Mouse (Mus musculus): ENCODE measurements around the gene Commd1. TPM values are rescaled to one million over a fixed set of nuclear protein-coding genes. Genes with fewer than 3 reads are reported as not detected.

The Commd1 gene
- polyA plus RNA-seq, 1 experiment from 2014 or later, result 363 TPM

- Histone ChIP-seq H3K27me3 (ENCODE audit: insufficient read depth, poor library complexity, severe bottlenecking) (no peaks in the 10 kb centered on the region), H3K4me1 (no peaks in the 10 kb centered on the region; the same call in 1 of the 2 replicates), H3K36me3 (no peaks in the 10 kb centered on the region), H3K9me3 (no peaks in the 10 kb centered on the region), H3K27ac (no peak overlapping the region), H3K4me3 (no peak overlapping the region)
- 88% methylated on average over 7 of the region's 7 CpGs for WGBS
- no peak for DNase-seq (ENCODE audit: low spot score)
Measured at GRCm38 (mm10) chr11:22891876-22892275, 90.3 kb downstream of the Commd1 start.

DNA sequence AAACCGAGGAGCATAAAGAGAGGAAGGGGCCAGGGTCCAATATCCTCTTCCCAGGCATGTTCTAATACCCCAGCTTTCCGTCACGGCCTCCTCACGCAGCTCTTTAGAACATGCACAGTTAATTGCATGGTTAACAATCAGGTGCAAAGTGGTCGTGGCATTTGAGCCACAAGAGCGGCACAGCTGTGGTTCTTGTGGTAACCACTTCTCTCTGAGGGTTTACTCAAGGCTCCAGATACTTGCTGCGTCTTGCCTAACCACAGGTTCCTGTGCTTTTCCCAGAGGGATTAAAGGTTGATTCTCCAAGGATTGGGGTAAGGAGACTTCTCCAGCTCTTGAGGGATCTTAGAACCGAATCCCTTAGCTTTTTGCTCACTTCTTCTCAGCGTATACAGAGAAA is 90.9 kb downstream of the Commd1 start:
- Histone ChIP-seq H3K9me3 (no peaks in the 10 kb centered on the region), H3K27me3 (ENCODE audit: insufficient read depth, poor library complexity, severe bottlenecking) (no peaks in the 10 kb centered on the region), H3K4me3 (no peak overlapping the region), H3K36me3 (no peaks in the 10 kb centered on the region), H3K4me1 (no peaks in the 10 kb centered on the region; the same call in 1 of the 2 replicates), H3K27ac (no peak overlapping the region)
- no peak for DNase-seq (ENCODE audit: low spot score)
- WGBS, result 84% methylated on average over 9 of the region's 9 CpGs

DNA sequence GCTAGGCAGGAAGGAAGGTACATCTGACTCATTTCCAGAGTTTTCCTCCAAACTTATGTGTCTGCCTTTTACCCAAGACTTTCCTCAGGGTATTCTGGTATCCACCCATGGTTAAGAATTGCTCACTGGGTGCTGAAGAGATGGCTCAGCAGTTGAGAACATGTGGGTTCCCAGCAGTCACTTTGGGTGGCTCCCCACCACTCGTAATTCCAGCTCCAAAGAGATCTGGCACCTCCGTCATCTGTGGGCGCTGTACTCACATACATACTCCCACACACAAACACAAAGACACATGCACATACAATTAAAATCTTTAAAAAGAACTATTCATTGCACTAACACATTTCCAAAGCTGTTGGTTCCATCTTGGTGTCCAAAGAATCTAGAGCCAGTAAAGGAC is 93.0 kb downstream of the Commd1 start:
- no peaks in the 10 kb centered on the region; the same call in 1 of the 2 replicates for H3K4me1 ChIP-seq
- DNase-seq (ENCODE audit: low spot score), result no peak

GRCm38 (mm10) chr11:22886991-22887390 is 95.2 kb downstream of the Commd1 start:
- DNase-seq (ENCODE audit: low spot score), result no peak
- no peaks in the 10 kb centered on the region for H3K36me3 ChIP-seq
- no peaks in the 10 kb centered on the region; the same call in 1 of the 2 replicates for H3K4me1 ChIP-seq
- no peak overlapping the region for H3K27ac ChIP-seq
- WGBS, result 95% methylated on average over 4 of the region's 4 CpGs
- no peak overlapping the region for H3K4me3 ChIP-seq
- no peaks in the 10 kb centered on the region for H3K9me3 ChIP-seq
- no peaks in the 10 kb centered on the region for H3K27me3 ChIP-seq (ENCODE audit: insufficient read depth, poor library complexity, severe bottlenecking)

More for the DNA sequence above, 93.0 kb downstream of the Commd1 start:
- Histone ChIP-seq H3K27me3 (ENCODE audit: insufficient read depth, poor library complexity, severe bottlenecking) (no peaks in the 10 kb centered on the region), H3K36me3 (no peaks in the 10 kb centered on the region), H3K9me3 (no peaks in the 10 kb centered on the region), H3K4me3 (no peak overlapping the region), H3K27ac (no peak overlapping the region)
- 88% methylated on average over 3 of the region's 3 CpGs for WGBS

DNA sequence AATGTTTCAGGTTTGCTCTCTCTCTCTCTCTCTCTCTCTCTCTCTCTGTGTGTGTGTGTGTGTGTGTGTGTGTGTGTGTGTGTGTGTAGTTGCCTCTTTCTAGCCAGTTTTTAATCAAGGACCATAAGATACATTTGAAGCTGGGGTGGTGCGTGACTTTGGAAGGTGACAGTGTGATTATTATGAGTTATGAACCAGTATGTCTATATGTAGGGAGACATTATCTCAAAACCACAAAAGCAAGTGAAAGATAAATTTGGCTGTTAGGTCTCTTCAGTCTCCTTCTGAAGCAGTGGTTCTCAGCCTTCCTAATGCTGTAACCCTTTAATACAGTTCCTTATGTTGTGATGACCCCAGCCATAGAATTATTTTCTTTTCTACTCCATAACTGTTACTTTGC is 96.8 kb downstream of the Commd1 start:
- no peak for DNase-seq (ENCODE audit: low spot score)
- H3K27ac ChIP-seq, result no peak overlapping the region
- no peaks in the 10 kb centered on the region for H3K36me3 ChIP-seq
- no peaks in the 10 kb centered on the region for H3K27me3 ChIP-seq (ENCODE audit: insufficient read depth, poor library complexity, severe bottlenecking)
- H3K4me3 ChIP-seq, result no peak overlapping the region
- no peaks in the 10 kb centered on the region for H3K9me3 ChIP-seq
- WGBS, result 84% methylated on average over 1 of the region's 1 CpGs
- no peaks in the 10 kb centered on the region; the same call in 1 of the 2 replicates for H3K4me1 ChIP-seq

DNA sequence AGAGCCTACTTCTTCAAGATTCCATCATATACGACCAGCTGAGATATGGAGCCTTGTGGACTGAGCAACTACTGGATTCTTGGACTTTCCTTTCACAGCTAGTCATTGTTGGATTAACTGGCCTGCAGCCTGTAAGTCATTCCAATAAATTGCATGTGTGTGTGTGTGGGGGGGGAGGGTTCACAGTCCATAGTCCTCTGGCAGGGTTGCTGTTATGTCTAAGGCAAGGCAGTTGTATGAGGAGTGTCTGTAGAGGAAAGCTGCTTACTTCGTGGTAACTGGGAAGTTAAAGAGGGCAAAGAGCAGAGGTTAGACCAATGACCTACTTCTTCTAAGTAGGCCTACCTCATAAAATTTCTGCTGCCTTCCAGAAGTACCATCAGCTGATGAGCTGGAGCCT is 98.5 kb downstream of the Commd1 start:
- H3K9me3 ChIP-seq, result no peaks in the 10 kb centered on the region
- H3K27me3 ChIP-seq (ENCODE audit: insufficient read depth, poor library complexity, severe bottlenecking), result no peaks in the 10 kb centered on the region
- no peaks in the 10 kb centered on the region for H3K36me3 ChIP-seq
- no peak overlapping the region for H3K4me3 ChIP-seq
- 80% methylated on average over 2 of the region's 2 CpGs for WGBS
- DNase-seq (ENCODE audit: low spot score), result no peak
- no peaks in the 10 kb centered on the region; the same call in 1 of the 2 replicates for H3K4me1 ChIP-seq
- H3K27ac ChIP-seq, result no peak overlapping the region

DNA sequence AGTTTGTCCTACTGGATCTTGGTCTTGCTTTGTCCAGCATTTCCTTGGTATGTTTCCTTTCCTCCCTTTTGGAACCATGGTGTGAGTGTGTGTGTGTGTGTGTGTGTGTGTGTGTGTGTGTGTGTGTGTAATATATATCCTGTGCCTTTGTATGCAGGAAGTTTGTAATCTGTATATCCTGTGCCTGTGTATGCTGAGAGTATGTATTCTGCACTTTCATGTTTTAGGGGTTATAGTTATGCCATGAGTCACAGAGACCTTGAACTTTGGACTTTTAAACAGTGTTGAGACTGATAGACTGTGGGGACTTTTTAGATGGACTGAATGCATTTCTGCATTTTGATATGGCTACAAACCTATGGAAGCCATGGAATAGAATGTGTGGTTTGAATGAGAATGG is 99.3 kb downstream of the Commd1 start:
- H3K36me3 ChIP-seq, result no peaks in the 10 kb centered on the region

DNA sequence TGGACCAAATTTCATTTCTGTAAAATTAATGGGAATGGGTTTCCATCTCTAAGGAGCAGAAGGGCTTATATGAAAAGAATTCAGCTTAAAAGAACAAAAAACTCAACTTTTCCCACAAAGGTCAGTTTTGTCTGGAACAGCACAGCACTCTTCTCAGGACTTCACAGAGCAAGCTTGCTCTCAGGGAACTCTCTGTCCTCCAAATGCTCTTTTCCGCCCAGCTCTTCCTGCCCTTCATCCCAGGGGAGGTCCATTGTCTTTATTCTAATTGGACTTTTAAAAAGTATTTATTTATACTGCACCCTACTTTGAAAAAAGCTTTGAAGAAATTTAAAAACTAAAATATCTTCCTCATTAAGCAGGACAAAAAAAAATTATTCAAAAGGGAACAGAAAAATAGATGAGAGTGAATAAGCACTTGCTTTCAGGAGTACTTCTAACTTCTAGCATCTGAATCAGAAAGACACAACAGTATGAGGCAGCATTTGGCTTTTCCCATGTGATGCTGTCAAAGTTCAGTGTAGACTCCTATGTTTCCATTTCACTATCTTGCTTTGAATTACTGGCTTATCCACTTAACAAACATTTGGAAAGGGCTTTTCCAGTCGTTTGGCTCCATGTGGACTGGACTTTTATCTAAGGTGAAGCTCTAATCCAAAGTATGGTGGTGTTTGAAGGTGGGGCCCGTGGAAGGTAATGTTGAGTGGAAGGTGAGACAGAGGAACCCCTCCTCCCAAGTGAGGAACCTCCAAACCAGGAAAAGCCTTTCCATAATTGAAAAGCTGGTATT is 101.6 kb downstream of the Commd1 start:
- Histone ChIP-seq H3K4me3 (no peak overlapping the region), H3K36me3 (no peaks in the 10 kb centered on the region), H3K27ac (no peak overlapping the region), H3K4me1 (no peaks in the 10 kb centered on the region), H3K27me3 (ENCODE audit: insufficient read depth, poor library complexity, severe bottlenecking) (no peaks in the 10 kb centered on the region), H3K9me3 (no peaks in the 10 kb centered on the region)
- 55% methylated on average over 3 of the region's 3 CpGs for WGBS
- DNase-seq (ENCODE audit: low spot score), result no peak

More for the DNA sequence above, 99.3 kb downstream of the Commd1 start:
- no peak for DNase-seq (ENCODE audit: low spot score)
- Histone ChIP-seq H3K9me3 (no peaks in the 10 kb centered on the region), H3K27me3 (ENCODE audit: insufficient read depth, poor library complexity, severe bottlenecking) (no peaks in the 10 kb centered on the region), H3K4me1 (no peaks in the 10 kb centered on the region; the same call in 1 of the 2 replicates), H3K4me3 (no peak overlapping the region), H3K27ac (no peak overlapping the region)

DNA sequence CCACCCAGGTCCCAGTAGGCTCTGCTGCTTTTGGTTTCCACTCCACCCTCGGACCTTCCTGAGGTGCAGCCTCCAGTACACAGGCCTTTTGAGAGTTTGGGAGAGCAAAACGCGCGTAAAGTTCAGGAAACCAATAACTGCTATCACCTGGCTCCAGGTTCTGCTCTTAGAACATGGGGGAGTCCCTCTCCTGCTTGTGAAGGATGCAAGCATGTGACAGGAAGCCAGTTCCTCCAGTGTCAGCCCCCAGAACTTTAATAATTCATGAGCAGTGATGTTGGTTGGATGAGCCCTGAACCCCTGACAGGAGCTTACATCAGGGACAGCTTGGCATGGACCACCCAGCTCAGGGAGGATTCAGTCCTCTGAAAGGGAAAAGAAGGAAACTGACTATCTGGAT is 102.5 kb downstream of the Commd1 start:
- Histone ChIP-seq H3K4me1 (no peaks in the 10 kb centered on the region), H3K27ac (no peak overlapping the region), H3K36me3 (no peaks in the 10 kb centered on the region), H3K4me3 (no peak overlapping the region), H3K27me3 (ENCODE audit: insufficient read depth, poor library complexity, severe bottlenecking) (no peaks in the 10 kb centered on the region), H3K9me3 (no peaks in the 10 kb centered on the region)
- DNase-seq (ENCODE audit: low spot score), result no peak
- 81% methylated on average over 4 of the region's 4 CpGs for WGBS

- Histone ChIP-seq H3K27ac (no peak overlapping the region), H3K27me3 (ENCODE audit: insufficient read depth, poor library complexity, severe bottlenecking) (no peaks in the 10 kb centered on the region), H3K36me3 (no peaks in the 10 kb centered on the region), H3K9me3 (no peaks in the 10 kb centered on the region), H3K4me1 (no peaks in the 10 kb centered on the region), H3K4me3 (no peak overlapping the region)
- DNase-seq (ENCODE audit: low spot score), result no peak
- WGBS, result 64% methylated on average over 3 of the region's 3 CpGs
Measured at GRCm38 (mm10) chr11:22876680-22877330, 105.4 kb downstream of the Commd1 start.

GRCm38 (mm10) chr11:22875279-22875678 is 106.9 kb downstream of the Commd1 start:
- H3K9me3 ChIP-seq, result no peaks in the 10 kb centered on the region
- no peak overlapping the region for H3K4me3 ChIP-seq
- H3K27me3 ChIP-seq (ENCODE audit: insufficient read depth, poor library complexity, severe bottlenecking), result no peaks in the 10 kb centered on the region
- H3K4me1 ChIP-seq, result no peaks in the 10 kb centered on the region
- H3K27ac ChIP-seq, result no peak overlapping the region
- H3K36me3 ChIP-seq, result no peaks in the 10 kb centered on the region
- 74% methylated on average over 4 of the region's 4 CpGs for WGBS
- no peak for DNase-seq (ENCODE audit: low spot score)

- no peaks in the 10 kb centered on the region for H3K9me3 ChIP-seq
- H3K4me3 ChIP-seq, result no peak overlapping the region
- DNase-seq (ENCODE audit: low spot score), result no peak
- no peak overlapping the region for H3K27ac ChIP-seq
- no peaks in the 10 kb centered on the region for H3K27me3 ChIP-seq (ENCODE audit: insufficient read depth, poor library complexity, severe bottlenecking)
- no peaks in the 10 kb centered on the region for H3K4me1 ChIP-seq
- H3K36me3 ChIP-seq, result no peaks in the 10 kb centered on the region
- WGBS, result 74% methylated on average over 6 of the region's 6 CpGs
Measured at GRCm38 (mm10) chr11:22874747-22875146, 107.4 kb downstream of the Commd1 start.

GRCm38 (mm10) chr11:22873383-22873782 is 108.8 kb downstream of the Commd1 start:
- no peak overlapping the region for H3K27ac ChIP-seq
- no peak for DNase-seq (ENCODE audit: low spot score)
- no peaks in the 10 kb centered on the region for H3K9me3 ChIP-seq
- no peaks in the 10 kb centered on the region for H3K27me3 ChIP-seq (ENCODE audit: insufficient read depth, poor library complexity, severe bottlenecking)
- no peaks in the 10 kb centered on the region for H3K4me1 ChIP-seq
- no peaks in the 10 kb centered on the region for H3K36me3 ChIP-seq
- H3K4me3 ChIP-seq, result no peak overlapping the region
- WGBS, result 64% methylated on average over 4 of the region's 4 CpGs

All from heart, embryonic 10.5 days (tissue).